Mouse (Mus musculus) brain, adult 10 weeks (tissue): ENCODE measurements around the gene Pgk1. TPM values are rescaled to one million over a fixed set of nuclear protein-coding genes. Genes with fewer than 3 reads are reported as not detected.

Experiments
- polyA plus RNA-seq: library from polyadenylated mRNA; stranded (reverse); fragments of 350-450 nt; fragmentation: Illumina TruSeq; extraction: RNeasy Lipid Tissue Mini Kit (QIAGEN cat#74804); gene quantifications from one replicate; pipeline ENCODE4 v1.2.3, GENCODE M21; 2015; ENCODE audit warnings: low read depth, low replicate concordance

The Pgk1 gene
- polyA plus RNA-seq = 770 TPM

GRCm38 (mm10) chrX:106186713-106187649 lies at the start of gene Pgk1:
Gene Pgk1 (plus strand): TSS chrX:106187100.

GRCm38 (mm10) chrX:106142936-106143335 lies 44.0 kb upstream of the Pgk1 start, which contains the start of gene Tlr13:
Gene Tlr13 (plus strand): TSS chrX:106143204.

GRCm38 (mm10) chrX:106221058-106221457 lies 34.2 kb downstream of the Pgk1 start, which contains the start of gene Taf9b:
Gene Taf9b (minus strand): TSS chrX:106221158.

Other genes with a start within 250 kb of the Pgk1 start
- gene Magt1, start 175.2 kb upstream of the Pgk1 start, polyA plus RNA-seq = 11.1 TPM
- gene Cox7b, start 171.4 kb upstream of the Pgk1 start, polyA plus RNA-seq = 681 TPM
- gene Atp7a, start 159.8 kb upstream of the Pgk1 start, polyA plus RNA-seq = 3.3 TPM
- gene Tlr13, start 43.9 kb upstream of the Pgk1 start, polyA plus RNA-seq = 1.6 TPM
- 34.2 TPM for gene Taf9b, start 34.1 kb downstream of the Pgk1 start, polyA plus RNA-seq
- gene Fnd3c2, start 68.3 kb downstream of the Pgk1 start, polyA plus RNA-seq = not detected